Mouse (Mus musculus): ENCODE results near the gene Lurap1l.
"Not testable (repeated sequence)": the region's sequence is repeated elsewhere in the genome, so short reads cannot be mapped to it uniquely, and the experiment has no call there.

Gene Lurap1l

GRCm38 (mm10) chr4:80910481-80910870, at the start of gene Lurap1l:
Gene Lurap1l (plus strand): TSS chr4:80910646.
- peak; percentile 80 for DNase-seq (ENCODE audit: low spot score)

GRCm38 (mm10) chr4:80862962-80863361, 47.5 kb upstream of the Lurap1l start:
- no peak for DNase-seq (ENCODE audit: low spot score)

- DNase-seq (ENCODE audit: low spot score): no peak
Measured at GRCm38 (mm10) chr4:80863906-80864305, 46.5 kb upstream of the Lurap1l start.

- no peak for DNase-seq (ENCODE audit: low spot score)
Measured at GRCm38 (mm10) chr4:80864511-80864922, 45.9 kb upstream of the Lurap1l start.

- DNase-seq (ENCODE audit: low spot score): no peak
Measured at GRCm38 (mm10) chr4:80866065-80866464, 44.4 kb upstream of the Lurap1l start.

- DNase-seq (ENCODE audit: low spot score): no peak
Measured at GRCm38 (mm10) chr4:80869598-80869997, 40.8 kb upstream of the Lurap1l start.

- peak; percentile 35 for DNase-seq (ENCODE audit: low spot score)
Measured at GRCm38 (mm10) chr4:80872847-80873644, 37.4 kb upstream of the Lurap1l start.

GRCm38 (mm10) chr4:80874121-80874859, 36.2 kb upstream of the Lurap1l start:
- no peak for DNase-seq (ENCODE audit: low spot score)

- no peak for DNase-seq (ENCODE audit: low spot score)
Measured at GRCm38 (mm10) chr4:80875055-80875454, 35.4 kb upstream of the Lurap1l start.

GRCm38 (mm10) chr4:80881996-80882599, 28.3 kb upstream of the Lurap1l start:
- no peak for DNase-seq (ENCODE audit: low spot score)

GRCm38 (mm10) chr4:80886631-80887030, 23.8 kb upstream of the Lurap1l start:
- DNase-seq (ENCODE audit: low spot score): no peak

- no peak for DNase-seq (ENCODE audit: low spot score)
Measured at GRCm38 (mm10) chr4:80891004-80891403, 19.4 kb upstream of the Lurap1l start.

GRCm38 (mm10) chr4:80895278-80895894, 15.1 kb upstream of the Lurap1l start:
- peak; percentile 84 for DNase-seq (ENCODE audit: low spot score)

- DNase-seq (ENCODE audit: low spot score): no peak
Measured at GRCm38 (mm10) chr4:80906726-80907125, 3.7 kb upstream of the Lurap1l start.

- no peak for DNase-seq (ENCODE audit: low spot score)
Measured at GRCm38 (mm10) chr4:80907973-80908372, 2.5 kb upstream of the Lurap1l start.

GRCm38 (mm10) chr4:80908902-80909301, 1.5 kb upstream of the Lurap1l start:
- no peak for DNase-seq (ENCODE audit: low spot score)

GRCm38 (mm10) chr4:80910871-80911701, 640 bp downstream of the Lurap1l start:
- no peak for DNase-seq (ENCODE audit: low spot score)

- DNase-seq (ENCODE audit: low spot score): peak; percentile 85
Measured at GRCm38 (mm10) chr4:80911706-80912540, 1.5 kb downstream of the Lurap1l start.

- no peak for DNase-seq (ENCODE audit: low spot score)
Measured at GRCm38 (mm10) chr4:80915211-80915610, 4.8 kb downstream of the Lurap1l start.

- DNase-seq (ENCODE audit: low spot score): no peak
Measured at GRCm38 (mm10) chr4:80916695-80917094, 6.2 kb downstream of the Lurap1l start.

- DNase-seq (ENCODE audit: low spot score): not testable (repeated sequence)
Measured at GRCm38 (mm10) chr4:80917128-80917527, 6.7 kb downstream of the Lurap1l start.

Data from lung, postnatal 25 days (tissue).